Mouse (Mus musculus) urinary bladder, postnatal 4 days (tissue): ENCODE results near the gene Cdh7.
A peak's percentile ranks its signal among the peaks of the same experiment; 100 is the strongest.
"Not testable (repeated sequence)": the region's sequence is repeated elsewhere in the genome, so short reads cannot be mapped to it uniquely, and the experiment has no call there.

Experiments used
- DNase-seq, 2 experiments: peaks; one replicate each; pipeline ENCODE4 v3.0.0; 2021 to 2022; ENCODE audit warnings: low spot score in 2 of 2

Cdh7 gene

GRCm38 (mm10) chr1:109982064-109982808 is at the start of gene Cdh7:
Gene Cdh7 (plus strand): TSS chr1:109982431.
- DNase-seq, result peak in 1 of 2 experiments; percentile 59

- no peak for DNase-seq
Measured at GRCm38 (mm10) chr1:109932674-109933073, 49.6 kb upstream of the Cdh7 start.

- DNase-seq, result no peak
Measured at GRCm38 (mm10) chr1:109948571-109948970, 33.7 kb upstream of the Cdh7 start.

- DNase-seq, result no peak
Measured at GRCm38 (mm10) chr1:109971721-109972425, 10.4 kb upstream of the Cdh7 start.

- DNase-seq, result no peak
Measured at GRCm38 (mm10) chr1:109972426-109973015, 9.7 kb upstream of the Cdh7 start.

GRCm38 (mm10) chr1:109982809-109983536 is 742 bp downstream of the Cdh7 start:
- no peak for DNase-seq

GRCm38 (mm10) chr1:109983537-109983912 is 1.3 kb downstream of the Cdh7 start:
- DNase-seq, result no peak

- no peak for DNase-seq
Measured at GRCm38 (mm10) chr1:109984776-109985175, 2.5 kb downstream of the Cdh7 start.

- DNase-seq, result no peak
Measured at GRCm38 (mm10) chr1:109985468-109985867, 3.2 kb downstream of the Cdh7 start.

- no peak for DNase-seq
Measured at GRCm38 (mm10) chr1:109989541-109989940, 7.3 kb downstream of the Cdh7 start.

GRCm38 (mm10) chr1:109993906-109994305 is 11.7 kb downstream of the Cdh7 start:
- no peak for DNase-seq

GRCm38 (mm10) chr1:110004451-110004850 is 22.2 kb downstream of the Cdh7 start:
- no peak for DNase-seq

GRCm38 (mm10) chr1:110005038-110005437 is 22.8 kb downstream of the Cdh7 start:
- DNase-seq, result no peak

GRCm38 (mm10) chr1:110012153-110012552 is 29.9 kb downstream of the Cdh7 start:
- no peak for DNase-seq

GRCm38 (mm10) chr1:110056317-110056716 is 74.1 kb downstream of the Cdh7 start:
- DNase-seq, result no peak

GRCm38 (mm10) chr1:110067405-110067804 is 85.2 kb downstream of the Cdh7 start:
- DNase-seq, result no peak

GRCm38 (mm10) chr1:110078471-110078870 is 96.2 kb downstream of the Cdh7 start:
- no peak for DNase-seq

GRCm38 (mm10) chr1:110118071-110118470 is 135.8 kb downstream of the Cdh7 start:
- DNase-seq, result no peak

GRCm38 (mm10) chr1:110118862-110119261 is 136.6 kb downstream of the Cdh7 start:
- no peak for DNase-seq

- DNase-seq, result not testable (repeated sequence)
Measured at GRCm38 (mm10) chr1:110171459-110171858, 189.2 kb downstream of the Cdh7 start.
